Mouse (Mus musculus): Measurements from ENCODE around the gene Tgfbr3. TPM values are rescaled to one million over a fixed set of nuclear protein-coding genes. Genes with fewer than 3 reads are reported as not detected.

Gene Tgfbr3
- polyA plus RNA-seq, 1 experiment from 2014 or later, result 12.4 TPM

- DNase-seq (ENCODE audit: low spot score) (no peak), ATAC-seq (ENCODE audit: insufficient number of reproducible peaks, low FRiP score, low TSS enrichment, low read depth) (no peak)
- no peaks in the 10 kb centered on the region for H3K36me3 ChIP-seq (ENCODE audit: control insufficient read depth, insufficient read depth, low read length)
- peaks cover 13% of the 10 kb centered on the region for H3K4me1 ChIP-seq (ENCODE audit: control insufficient read depth, insufficient read depth, low read length)
- no peak overlapping the region for H3K9ac ChIP-seq (ENCODE audit: low read length)
- no peak overlapping the region for H3K4me2 ChIP-seq (ENCODE audit: low read depth, severe bottlenecking)
- H3K27me3 ChIP-seq (ENCODE audit: control insufficient read depth, insufficient read depth, low read length), result no peaks in the 10 kb centered on the region
- H3K27ac ChIP-seq (replicated peaks; ENCODE audit: low read depth, low read length), result peak overlapping the region; percentile 68; the same call in 1 of the 2 replicates
- no peaks in the 10 kb centered on the region for H3K9me3 ChIP-seq (ENCODE audit: control insufficient read depth, low read length)
- 57% methylated on average over 11 of the region's 11 CpGs for WGBS
- no peak overlapping the region for H3K4me3 ChIP-seq (ENCODE audit: low read depth, low read length)
Observed at GRCm38 (mm10) chr5:107166659-107167370, 122.6 kb downstream of the Tgfbr3 start.

- Histone ChIP-seq H3K27me3 (ENCODE audit: control insufficient read depth, insufficient read depth, low read length) (no peaks in the 10 kb centered on the region), H3K27ac (replicated peaks; ENCODE audit: low read depth, low read length) (no peak overlapping the region), H3K4me3 (ENCODE audit: low read depth, low read length) (no peak overlapping the region), H3K4me1 (ENCODE audit: control insufficient read depth, insufficient read depth, low read length) (peaks cover 13% of the 10 kb centered on the region), H3K9ac (ENCODE audit: low read length) (no peak overlapping the region), H3K36me3 (ENCODE audit: control insufficient read depth, insufficient read depth, low read length) (no peaks in the 10 kb centered on the region), H3K4me2 (ENCODE audit: low read depth, severe bottlenecking) (no peak overlapping the region), H3K9me3 (ENCODE audit: control insufficient read depth, low read length) (no peaks in the 10 kb centered on the region)
- no peak for ATAC-seq (ENCODE audit: insufficient number of reproducible peaks, low FRiP score, low TSS enrichment, low read depth)
- 75% methylated on average over 7 of the region's 7 CpGs for WGBS
- DNase-seq (ENCODE audit: low spot score), result no peak
Observed at GRCm38 (mm10) chr5:107165734-107166133, 123.7 kb downstream of the Tgfbr3 start.

- Histone ChIP-seq H3K4me3 (ENCODE audit: low read depth, low read length) (no peak overlapping the region), H3K36me3 (ENCODE audit: control insufficient read depth, insufficient read depth, low read length) (no peaks in the 10 kb centered on the region), H3K27ac (replicated peaks; ENCODE audit: low read depth, low read length) (no peak overlapping the region), H3K9ac (ENCODE audit: low read length) (no peak overlapping the region), H3K27me3 (ENCODE audit: control insufficient read depth, insufficient read depth, low read length) (no peaks in the 10 kb centered on the region), H3K9me3 (ENCODE audit: control insufficient read depth, low read length) (no peaks in the 10 kb centered on the region), H3K4me2 (ENCODE audit: low read depth, severe bottlenecking) (no peak overlapping the region), H3K4me1 (ENCODE audit: control insufficient read depth, insufficient read depth, low read length) (peaks cover 15% of the 10 kb centered on the region)
- no peak for DNase-seq (ENCODE audit: low spot score)
- 80% methylated on average over 5 of the region's 5 CpGs for WGBS
- no peak for ATAC-seq (ENCODE audit: insufficient number of reproducible peaks, low FRiP score, low TSS enrichment, low read depth)
Observed at GRCm38 (mm10) chr5:107165271-107165670, 124.2 kb downstream of the Tgfbr3 start.

DNA sequence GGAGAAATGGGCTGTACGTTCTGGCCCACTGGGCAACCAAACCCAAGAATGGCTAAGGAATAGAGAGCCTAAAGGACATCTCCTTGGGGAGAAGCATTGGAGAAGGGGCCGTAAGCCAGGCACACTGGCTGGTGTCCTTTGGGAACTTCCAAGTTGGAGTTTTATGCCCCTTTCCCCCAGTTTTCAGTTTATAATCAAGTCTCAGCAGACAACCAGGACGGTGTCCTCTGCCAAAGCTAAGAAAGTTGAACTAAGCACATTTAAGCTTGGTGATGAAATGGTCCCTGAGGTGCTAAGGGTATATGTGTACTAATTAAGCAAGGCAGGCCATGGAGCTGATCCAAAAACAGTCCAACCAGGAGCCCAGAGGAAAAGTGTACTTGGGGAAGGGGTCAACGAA is 124.6 kb downstream of the Tgfbr3 start:
- Histone ChIP-seq H3K9me3 (ENCODE audit: control insufficient read depth, low read length) (no peaks in the 10 kb centered on the region), H3K36me3 (ENCODE audit: control insufficient read depth, insufficient read depth, low read length) (no peaks in the 10 kb centered on the region), H3K4me2 (ENCODE audit: low read depth, severe bottlenecking) (no peak overlapping the region), H3K27me3 (ENCODE audit: control insufficient read depth, insufficient read depth, low read length) (no peaks in the 10 kb centered on the region), H3K4me3 (ENCODE audit: low read depth, low read length) (no peak overlapping the region), H3K9ac (ENCODE audit: low read length) (no peak overlapping the region), H3K27ac (replicated peaks; ENCODE audit: low read depth, low read length) (no peak overlapping the region), H3K4me1 (ENCODE audit: control insufficient read depth, insufficient read depth, low read length) (peaks cover 15% of the 10 kb centered on the region)
- WGBS, result 94% methylated on average over 4 of the region's 4 CpGs
- DNase-seq (ENCODE audit: low spot score) (no peak), ATAC-seq (ENCODE audit: insufficient number of reproducible peaks, low FRiP score, low TSS enrichment, low read depth) (no peak)

DNA sequence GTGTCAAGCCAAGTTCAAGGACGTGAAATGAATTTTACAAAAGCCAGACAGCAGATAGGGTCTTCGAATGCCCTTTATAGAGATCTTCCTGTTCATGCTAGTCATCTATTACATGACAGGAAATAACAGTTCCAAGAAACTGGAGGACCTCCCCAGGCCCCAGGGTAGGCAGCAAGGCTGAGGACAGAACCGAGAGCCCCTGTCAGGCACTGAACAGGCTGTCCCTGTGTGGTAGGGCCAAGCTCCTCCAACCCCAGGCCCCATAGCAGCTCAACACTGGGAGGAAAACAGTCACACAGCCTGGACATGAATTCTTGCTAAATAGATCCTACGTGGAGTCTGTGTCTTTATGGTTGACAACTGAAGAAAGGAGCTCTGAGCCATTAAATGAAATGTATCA is 125.3 kb downstream of the Tgfbr3 start:
- H3K4me1 ChIP-seq (ENCODE audit: control insufficient read depth, insufficient read depth, low read length), result peaks cover 15% of the 10 kb centered on the region
- DNase-seq (ENCODE audit: low spot score), result no peak
- H3K4me2 ChIP-seq (ENCODE audit: low read depth, severe bottlenecking), result no peak overlapping the region
- H3K9me3 ChIP-seq (ENCODE audit: control insufficient read depth, low read length), result no peaks in the 10 kb centered on the region
- H3K36me3 ChIP-seq (ENCODE audit: control insufficient read depth, insufficient read depth, low read length), result no peaks in the 10 kb centered on the region
- 87% methylated on average over 4 of the region's 4 CpGs for WGBS
- no peak for ATAC-seq (ENCODE audit: insufficient number of reproducible peaks, low FRiP score, low TSS enrichment, low read depth)
- H3K27me3 ChIP-seq (ENCODE audit: control insufficient read depth, insufficient read depth, low read length), result no peaks in the 10 kb centered on the region
- no peak overlapping the region for H3K27ac ChIP-seq (replicated peaks; ENCODE audit: low read depth, low read length)
- no peak overlapping the region for H3K4me3 ChIP-seq (ENCODE audit: low read depth, low read length)
- no peak overlapping the region for H3K9ac ChIP-seq (ENCODE audit: low read length)

GRCm38 (mm10) chr5:107163336-107163735 is 126.1 kb downstream of the Tgfbr3 start:
- Histone ChIP-seq H3K4me1 (ENCODE audit: control insufficient read depth, insufficient read depth, low read length) (peaks cover 15% of the 10 kb centered on the region), H3K9ac (ENCODE audit: low read length) (no peak overlapping the region), H3K27ac (replicated peaks; ENCODE audit: low read depth, low read length) (no peak overlapping the region), H3K36me3 (ENCODE audit: control insufficient read depth, insufficient read depth, low read length) (no peaks in the 10 kb centered on the region), H3K4me3 (ENCODE audit: low read depth, low read length) (no peak overlapping the region), H3K4me2 (ENCODE audit: low read depth, severe bottlenecking) (no peak overlapping the region), H3K27me3 (ENCODE audit: control insufficient read depth, insufficient read depth, low read length) (no peaks in the 10 kb centered on the region), H3K9me3 (ENCODE audit: control insufficient read depth, low read length) (no peaks in the 10 kb centered on the region)
- ATAC-seq (ENCODE audit: insufficient number of reproducible peaks, low FRiP score, low TSS enrichment, low read depth) (no peak), DNase-seq (ENCODE audit: low spot score) (no peak)

GRCm38 (mm10) chr5:107162812-107163211 is 126.6 kb downstream of the Tgfbr3 start:
- Histone ChIP-seq H3K27me3 (ENCODE audit: control insufficient read depth, insufficient read depth, low read length) (no peaks in the 10 kb centered on the region), H3K4me3 (ENCODE audit: low read depth, low read length) (no peak overlapping the region), H3K4me1 (ENCODE audit: control insufficient read depth, insufficient read depth, low read length) (peaks cover 14% of the 10 kb centered on the region), H3K4me2 (ENCODE audit: low read depth, severe bottlenecking) (no peak overlapping the region), H3K27ac (replicated peaks; ENCODE audit: low read depth, low read length) (no peak overlapping the region), H3K9ac (ENCODE audit: low read length) (no peak overlapping the region), H3K9me3 (ENCODE audit: control insufficient read depth, low read length) (no peaks in the 10 kb centered on the region), H3K36me3 (ENCODE audit: control insufficient read depth, insufficient read depth, low read length) (no peaks in the 10 kb centered on the region)
- no peak for ATAC-seq (ENCODE audit: insufficient number of reproducible peaks, low FRiP score, low TSS enrichment, low read depth)
- no peak for DNase-seq (ENCODE audit: low spot score)
- WGBS, result 84% methylated on average over 6 of the region's 6 CpGs

DNA sequence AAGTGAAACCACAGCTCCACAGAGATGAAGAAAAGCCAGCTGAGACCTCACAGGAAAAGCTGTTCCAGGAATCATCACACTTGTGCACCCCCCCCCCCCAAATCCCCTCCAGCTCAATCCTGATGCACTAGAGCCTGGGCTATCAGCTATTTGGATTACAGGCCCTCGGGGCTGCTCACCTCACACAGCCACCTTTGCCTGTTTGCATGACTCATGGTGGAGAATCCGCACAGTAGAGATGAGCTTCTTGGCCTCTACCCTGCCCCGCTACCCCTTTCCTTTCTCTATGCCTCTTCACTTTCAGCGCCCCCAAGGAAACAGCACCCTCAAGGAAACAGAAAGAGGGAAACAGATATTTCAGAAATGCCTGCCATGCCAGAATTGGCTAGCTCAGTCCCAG is 127.1 kb downstream of the Tgfbr3 start:
- ATAC-seq (ENCODE audit: insufficient number of reproducible peaks, low FRiP score, low TSS enrichment, low read depth), result no peak
- Histone ChIP-seq H3K4me1 (ENCODE audit: control insufficient read depth, insufficient read depth, low read length) (peaks cover 13% of the 10 kb centered on the region), H3K27ac (replicated peaks; ENCODE audit: low read depth, low read length) (no peak overlapping the region)

More for the DNA sequence above, 127.1 kb downstream of the Tgfbr3 start:
- no peak for DNase-seq (ENCODE audit: low spot score)
- WGBS, result 90% methylated on average over 4 of the region's 4 CpGs
- Histone ChIP-seq H3K4me3 (ENCODE audit: low read depth, low read length) (no peak overlapping the region), H3K36me3 (ENCODE audit: control insufficient read depth, insufficient read depth, low read length) (no peaks in the 10 kb centered on the region), H3K4me2 (ENCODE audit: low read depth, severe bottlenecking) (no peak overlapping the region), H3K9me3 (ENCODE audit: control insufficient read depth, low read length) (no peaks in the 10 kb centered on the region), H3K27me3 (ENCODE audit: control insufficient read depth, insufficient read depth, low read length) (no peaks in the 10 kb centered on the region), H3K9ac (ENCODE audit: low read length) (no peak overlapping the region)
